Mouse (Mus musculus) adrenal gland, adult 18-20 months (tissue): ENCODE data around the gene Dicer1. TPM values are rescaled to one million over a fixed set of nuclear protein-coding genes. Genes with fewer than 3 reads are reported as not detected.

ENCODE experiments used
- DNase-seq, 2 experiments: peaks; one replicate each; pipeline ENCODE4 v3.0.0; 2021 to 2022; ENCODE audit warnings: low spot score in 2 of 2
- total RNA-seq, 2 experiments: library from RNA; stranded (reverse); gene quantifications; 1 replicate in 1 of 2; 2 replicates in 1 of 2; pipeline ENCODE4 v1.2.3; 2021

Gene Dicer1
- total RNA-seq, 2 experiments from 2014 or later, result 35.5 to 51.5 TPM

DNA sequence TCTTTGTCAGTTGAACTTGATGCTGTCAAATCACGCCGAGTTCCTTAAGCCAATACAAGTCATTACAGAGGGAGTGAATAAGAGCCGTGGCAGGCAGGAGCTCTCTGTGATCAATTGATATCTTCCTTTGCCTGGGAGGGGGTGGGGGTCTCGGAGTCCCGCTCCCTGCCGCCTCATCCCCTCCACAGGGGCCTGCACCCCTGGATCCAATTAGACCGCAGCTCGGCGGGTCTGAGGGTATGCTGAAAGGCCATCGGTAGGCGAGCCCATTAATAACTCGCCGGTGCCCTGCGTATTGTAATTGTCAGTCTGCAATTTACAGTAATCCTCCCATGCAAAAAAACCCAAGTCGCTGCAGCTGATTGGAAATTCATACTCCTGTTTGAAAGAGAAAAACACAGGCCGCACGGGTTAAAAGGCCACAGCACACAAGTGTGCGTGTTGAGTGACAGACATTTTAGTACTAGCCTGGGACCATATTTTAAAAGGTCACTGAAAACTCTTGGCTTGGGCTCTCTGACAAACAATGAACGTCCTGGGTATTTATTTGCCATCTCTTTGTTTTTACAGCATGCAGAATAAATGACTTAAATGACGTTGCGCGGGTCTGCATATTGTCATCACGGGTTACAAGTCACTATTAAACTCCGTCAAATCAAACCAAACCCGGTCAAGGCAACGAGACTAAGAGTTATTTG is 72.5 kb downstream of the Dicer1 start:
- DNase-seq, result no peak

DNA sequence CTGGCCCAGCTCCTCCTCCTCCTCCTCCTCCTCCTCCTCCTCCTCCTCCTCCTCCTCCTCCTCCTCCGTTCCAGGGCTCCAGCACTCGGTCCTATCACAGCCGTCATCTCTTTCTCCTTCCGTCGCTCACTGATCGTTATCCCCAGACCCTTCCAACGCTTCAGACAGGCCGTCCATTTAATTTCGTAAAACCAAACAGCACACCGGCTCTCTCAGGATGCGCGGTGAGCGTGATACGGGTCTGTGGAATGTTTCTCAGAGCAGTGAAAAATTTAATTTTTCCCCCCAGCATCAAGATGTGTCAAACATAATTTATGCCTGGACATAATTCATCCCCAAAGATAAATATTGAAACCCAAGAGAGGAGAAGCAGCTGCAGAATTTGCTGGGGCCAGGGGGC is 73.3 kb downstream of the Dicer1 start:
- no peak for DNase-seq

DNA sequence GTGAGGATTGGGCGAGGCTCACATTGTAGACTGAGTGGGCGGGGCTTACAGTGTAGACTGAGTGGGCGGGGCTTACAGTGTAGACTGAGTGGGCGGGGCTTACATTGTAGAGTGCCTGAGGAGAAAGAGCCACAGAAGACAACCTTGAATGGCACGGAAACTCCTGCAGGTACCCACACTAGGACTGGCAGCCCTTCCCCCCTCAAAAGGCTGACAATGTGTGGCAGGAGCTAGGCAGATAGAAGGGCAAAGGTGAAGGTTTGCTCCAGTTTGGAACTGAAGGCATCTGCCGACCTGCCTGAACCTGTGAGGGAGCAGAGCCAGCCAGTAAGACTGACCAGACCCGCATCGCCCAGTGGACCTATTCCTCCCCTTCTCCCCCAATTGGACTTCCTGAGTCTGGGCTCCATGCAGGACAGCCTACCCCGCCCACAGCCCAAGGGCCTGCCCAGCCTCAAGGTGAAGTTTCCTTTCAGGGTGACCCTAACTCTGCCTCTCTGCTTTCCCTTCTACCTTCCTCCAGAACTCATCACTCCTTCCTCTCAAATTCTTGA is 74.3 kb downstream of the Dicer1 start:
- no peak for DNase-seq

DNA sequence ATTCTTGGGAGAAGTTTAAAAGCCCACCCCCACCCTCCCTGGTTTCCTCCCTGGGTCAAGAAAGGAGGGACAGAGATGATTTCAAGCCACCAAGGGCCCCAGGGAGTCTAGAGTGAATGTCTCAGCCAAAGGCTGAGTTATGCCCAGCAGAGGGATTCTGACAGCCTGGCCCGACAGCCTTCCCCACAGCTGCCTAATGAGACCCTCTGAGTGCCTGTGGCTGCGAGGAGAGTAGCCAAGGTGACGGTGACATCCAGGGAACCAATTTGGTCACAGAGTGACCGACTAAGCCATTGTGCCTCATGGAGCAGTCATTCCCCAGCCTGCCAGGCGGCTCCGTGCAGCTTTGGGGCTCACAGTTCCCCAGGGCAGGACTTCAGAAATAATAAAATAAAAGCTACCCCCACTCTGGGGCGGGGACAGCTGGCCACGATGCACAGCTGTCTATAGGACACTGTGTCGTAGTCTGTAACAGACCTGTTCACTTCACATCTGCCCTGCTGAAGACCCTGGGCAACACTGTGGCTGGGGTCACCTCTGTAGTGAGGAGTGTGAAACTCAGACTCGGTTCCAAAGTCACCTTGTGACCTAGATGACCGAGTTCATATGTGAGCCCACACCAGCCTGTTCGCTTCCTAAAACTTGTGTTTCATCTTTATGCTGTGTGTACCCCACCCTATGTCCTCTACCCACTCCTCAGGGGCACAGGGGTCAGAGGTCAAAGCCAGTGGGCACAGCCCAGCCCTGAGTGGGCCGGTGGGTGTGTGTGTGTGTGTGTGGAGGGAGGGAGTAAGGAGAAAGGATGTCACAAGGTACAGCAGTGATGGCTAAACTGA is 75.0 kb downstream of the Dicer1 start:
- DNase-seq, result no peak

DNA sequence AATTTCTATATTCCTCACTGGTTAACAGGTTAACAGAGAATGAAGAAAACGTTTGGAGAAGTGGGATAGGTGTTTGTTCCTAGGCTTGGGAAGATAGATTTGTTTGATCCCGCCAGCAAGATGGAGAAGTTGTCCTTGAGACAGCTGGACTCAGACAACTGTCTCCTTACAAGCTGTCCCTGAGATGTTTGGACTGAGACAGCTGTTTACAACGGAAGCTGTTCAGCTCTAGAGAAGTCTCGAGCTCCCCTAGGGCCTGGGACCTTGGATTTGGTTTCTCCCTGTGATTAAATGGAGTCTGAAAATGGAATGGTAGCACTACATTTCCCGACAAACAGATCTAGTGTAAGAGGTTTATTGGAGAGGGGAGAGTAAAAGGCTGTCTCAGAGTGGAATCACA is 78.8 kb downstream of the Dicer1 start:
- no peak for DNase-seq

DNA sequence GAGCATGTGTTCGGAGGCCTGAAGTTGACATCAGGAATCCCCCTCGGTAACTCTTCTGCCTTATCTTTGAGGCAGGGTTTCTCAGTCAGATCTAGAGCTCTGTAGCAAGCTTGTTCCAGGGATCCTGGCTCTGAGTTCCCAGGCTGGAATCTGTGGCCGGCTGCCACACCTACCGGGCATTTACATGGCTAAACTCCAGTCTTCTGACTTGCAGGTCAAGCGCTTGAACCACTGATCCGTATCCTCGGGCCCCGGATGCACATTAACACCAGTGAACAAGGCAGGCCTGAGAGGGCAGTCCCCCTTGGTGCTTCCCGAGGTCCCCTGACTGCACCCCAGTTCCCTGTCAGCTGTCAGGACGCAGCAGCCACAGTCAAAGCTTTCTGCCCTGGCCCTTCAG is 79.3 kb downstream of the Dicer1 start:
- DNase-seq, result no peak

DNA sequence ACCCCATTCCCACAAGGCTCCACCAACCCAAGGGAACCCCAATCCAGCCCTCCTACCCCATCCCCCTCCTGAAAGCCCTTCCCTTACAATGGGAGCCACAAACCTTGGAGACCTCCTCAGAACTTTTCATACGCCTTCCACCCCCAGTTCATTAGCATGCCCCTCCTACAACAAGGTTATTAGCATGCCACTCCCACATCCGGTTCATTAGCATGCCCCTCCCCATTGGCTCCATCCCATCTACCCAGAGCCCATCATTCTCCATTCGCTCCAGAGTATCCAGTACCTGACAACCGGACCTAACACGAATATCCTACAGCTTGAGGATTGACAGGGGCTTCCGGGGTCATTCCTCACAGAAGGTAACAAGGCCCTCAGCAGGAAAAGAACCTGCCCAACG is 83.9 kb downstream of the Dicer1 start:
- DNase-seq, result no peak

DNA sequence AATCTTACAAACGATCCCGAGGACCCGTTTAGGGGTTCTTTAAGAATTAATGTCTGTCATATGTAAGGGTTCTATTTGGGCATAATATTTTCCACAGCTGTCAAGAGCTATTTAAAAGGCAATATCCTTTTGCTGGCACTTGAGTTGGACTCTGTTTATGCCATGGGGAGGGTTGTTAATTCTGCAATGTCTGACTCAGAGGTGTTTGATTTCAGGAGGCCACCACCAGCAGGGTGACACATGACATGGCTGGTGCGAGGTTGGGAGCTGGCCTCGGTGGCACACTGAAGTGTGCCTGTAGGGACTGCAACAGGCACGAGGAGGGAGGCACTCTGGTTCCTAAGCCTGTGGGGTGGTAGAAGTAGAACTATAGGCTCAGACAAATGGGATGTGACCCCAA is 85.8 kb downstream of the Dicer1 start:
- no peak for DNase-seq

DNA sequence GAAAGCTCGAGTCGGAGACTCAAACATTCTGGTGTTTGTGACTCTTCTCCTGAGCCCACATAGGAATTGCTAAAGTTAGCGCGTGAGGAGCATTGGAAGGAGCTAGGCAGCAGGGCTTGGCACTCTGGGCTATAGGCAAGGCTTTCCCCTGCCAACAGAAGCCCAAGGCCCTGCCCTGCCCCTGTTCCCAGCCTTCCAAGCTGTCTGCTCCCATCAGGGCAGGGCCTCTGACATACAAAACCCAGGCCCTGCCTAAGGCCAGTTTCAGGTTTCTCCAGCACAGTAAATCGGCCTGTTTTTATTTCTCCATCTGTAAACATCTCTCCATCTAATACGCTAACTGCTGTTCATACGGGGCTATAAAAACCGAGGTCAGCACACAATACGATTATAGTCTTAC is 86.2 kb downstream of the Dicer1 start:
- no peak for DNase-seq

DNA sequence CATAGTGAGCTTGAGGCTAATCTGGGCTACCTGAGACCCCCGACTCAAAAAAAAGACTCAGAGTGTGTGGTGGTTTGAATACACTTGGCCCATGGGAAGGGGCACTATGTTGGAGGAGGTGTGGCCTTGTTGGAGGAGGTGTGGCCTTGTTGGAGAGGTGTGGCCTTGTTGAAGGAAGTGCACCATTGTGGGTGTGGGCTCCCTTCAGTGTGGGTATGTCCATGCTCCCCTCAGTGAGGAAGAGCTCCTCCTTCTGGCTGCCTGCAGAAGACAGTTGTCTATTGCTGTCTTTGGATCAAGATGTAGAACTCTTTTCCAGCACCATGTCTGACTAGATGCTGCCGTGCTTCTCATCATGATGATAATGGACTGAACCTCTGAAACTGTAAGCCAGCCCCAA is 95.6 kb downstream of the Dicer1 start:
- DNase-seq, result no peak

DNA sequence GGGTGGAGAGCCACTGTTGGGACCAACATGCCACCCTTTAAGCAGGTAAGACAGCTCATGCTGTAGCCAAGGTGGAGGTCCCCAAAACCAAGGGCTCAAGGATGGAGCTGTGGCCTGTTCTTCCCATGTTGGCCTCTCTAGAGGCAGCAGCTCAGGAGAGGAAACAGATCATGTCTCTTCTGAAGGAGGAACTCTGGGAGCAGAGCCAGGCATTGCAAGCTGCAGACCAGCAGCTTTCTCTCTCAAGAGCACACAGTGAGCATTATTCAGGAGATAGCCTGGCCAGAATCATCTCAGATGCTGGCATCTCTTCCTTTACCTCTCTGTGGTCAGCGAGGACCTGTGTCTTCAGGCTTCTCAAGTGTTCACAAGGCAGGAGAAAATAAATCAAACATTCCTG is 96.7 kb downstream of the Dicer1 start:
- no peak for DNase-seq

DNA sequence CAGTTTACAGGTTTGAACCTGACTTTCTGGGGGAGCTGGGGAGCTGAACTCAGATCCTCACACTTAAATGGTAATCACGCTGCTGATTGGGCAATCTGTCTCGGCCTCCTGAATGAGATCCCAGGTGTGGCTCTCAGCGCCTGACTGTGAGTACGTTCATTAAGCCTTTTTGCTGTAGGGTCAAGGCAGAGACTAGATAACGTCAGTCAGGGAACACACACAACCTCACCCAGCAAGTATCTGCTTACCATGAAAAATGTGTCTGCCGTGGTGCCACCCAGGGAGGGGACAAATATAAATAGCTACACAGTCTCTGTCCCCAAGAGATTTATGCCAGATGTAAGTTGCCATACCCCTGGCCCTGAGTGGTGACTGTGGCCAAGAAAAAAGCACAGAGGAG is 99.7 kb downstream of the Dicer1 start:
- no peak for DNase-seq

DNA sequence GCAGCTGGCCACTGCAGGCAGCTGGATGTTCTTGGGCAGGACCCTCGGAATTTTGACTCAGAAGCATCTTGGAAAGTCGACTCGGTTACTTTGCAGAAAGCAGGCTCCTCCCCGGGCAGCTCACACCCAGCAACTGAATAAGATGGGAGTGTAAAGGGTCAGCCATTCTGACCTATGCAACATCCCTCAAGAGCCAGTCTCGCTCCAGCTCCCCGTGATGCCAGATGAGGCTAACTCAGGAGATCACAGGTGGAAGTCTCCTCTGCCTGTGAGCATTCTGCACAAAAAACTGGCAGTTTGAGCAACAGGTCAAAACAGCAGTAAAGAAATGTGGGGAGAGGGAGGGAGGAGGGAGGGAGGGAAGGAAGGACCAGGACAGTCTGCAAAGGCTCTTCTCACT is 100.5 kb downstream of the Dicer1 start:
- no peak for DNase-seq

DNA sequence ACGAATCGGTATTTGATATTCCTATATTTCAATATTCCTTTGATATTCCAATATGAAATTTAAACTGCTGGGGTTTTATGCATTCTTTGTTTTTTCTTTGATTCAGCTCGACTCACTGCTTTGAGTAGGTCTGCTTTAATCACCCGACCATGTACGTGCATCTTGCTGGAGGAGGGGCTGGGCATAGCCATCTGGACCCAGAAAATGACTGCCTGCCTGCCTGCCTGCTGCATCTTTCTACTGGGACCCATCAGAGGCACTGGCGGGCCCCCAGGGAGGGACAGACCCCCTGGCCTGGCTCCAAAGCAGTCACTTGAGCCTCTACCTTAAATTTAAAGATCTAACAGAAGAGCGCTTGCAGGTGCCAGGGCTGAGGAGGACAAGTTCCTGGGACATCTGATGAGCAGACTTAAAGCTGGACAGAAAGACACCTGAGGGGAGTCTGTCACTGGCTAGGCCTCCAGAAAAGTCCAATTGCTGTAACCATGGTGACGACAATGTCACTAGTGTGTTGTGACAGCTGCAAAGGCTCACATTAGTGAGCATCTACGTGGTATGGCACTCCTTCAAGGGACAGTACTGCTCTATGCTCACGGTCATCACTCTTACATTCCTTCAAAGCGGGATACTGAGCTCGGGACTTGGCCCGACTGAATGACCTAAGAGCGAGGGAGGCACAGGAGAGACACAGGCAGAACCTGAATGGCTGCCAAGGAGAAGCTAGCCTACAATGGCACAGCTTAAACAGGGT is 101.1 kb downstream of the Dicer1 start:
- no peak for DNase-seq

DNA sequence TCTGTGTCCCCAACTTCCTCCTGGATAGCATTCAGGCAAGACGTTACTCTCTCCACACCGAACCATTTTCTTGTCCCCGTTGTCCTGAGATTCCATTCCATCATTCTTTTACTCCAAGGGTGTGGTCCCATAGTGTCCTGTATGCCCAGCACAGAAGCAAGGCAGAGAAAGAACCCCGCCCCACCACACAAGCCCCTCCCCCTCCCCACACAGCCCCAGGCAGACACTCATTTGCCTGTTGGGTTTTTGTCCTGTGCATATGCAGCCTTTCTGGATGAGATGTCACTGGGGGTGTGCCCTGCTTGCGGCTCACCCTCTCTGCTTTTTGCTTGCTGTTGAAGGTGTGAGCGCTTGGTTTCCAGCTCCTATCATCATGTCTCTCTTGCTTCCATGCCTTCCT is 103.4 kb downstream of the Dicer1 start:
- DNase-seq, result no peak

DNA sequence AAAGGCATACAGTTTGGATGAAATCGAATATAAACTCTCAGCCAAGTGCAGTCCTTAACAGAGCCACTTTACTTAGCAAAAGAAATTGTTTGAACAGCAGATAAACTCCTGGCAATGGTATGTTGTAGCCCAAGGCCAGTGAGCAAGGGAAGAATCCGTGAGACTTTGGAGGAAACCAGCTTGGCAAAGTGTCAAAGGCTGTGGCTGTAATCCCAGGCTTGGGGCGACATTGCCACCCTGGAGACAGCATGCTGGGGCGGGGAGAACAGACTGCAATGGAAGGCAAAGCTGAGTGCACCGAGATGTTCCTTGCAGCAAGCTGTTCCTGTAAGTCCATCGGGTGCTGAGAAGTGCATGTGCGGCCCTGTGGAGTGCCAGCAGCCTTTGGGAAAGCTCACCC is 109.4 kb downstream of the Dicer1 start:
- peak; percentile 19 to 29 for DNase-seq

DNA sequence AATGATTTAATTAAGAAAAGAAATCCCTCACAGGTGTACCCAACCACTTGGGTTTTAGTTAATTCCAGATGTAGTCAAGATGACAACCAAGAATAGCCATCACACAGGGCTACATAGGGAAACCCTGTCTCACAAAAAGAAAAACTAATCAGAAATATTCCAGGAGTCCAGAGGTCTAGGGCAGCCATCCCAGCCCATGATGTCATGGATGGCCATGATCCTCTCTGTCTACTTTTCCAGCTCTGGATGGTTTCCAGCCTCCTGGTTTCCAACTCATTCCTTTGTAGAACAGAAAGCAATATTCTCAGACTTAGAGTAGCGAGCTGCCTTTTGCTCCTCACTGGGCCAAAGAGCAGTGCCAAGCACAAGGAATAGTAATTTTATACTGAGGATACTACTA is 110.8 kb downstream of the Dicer1 start:
- peak in 1 of 2 experiments; percentile 23 for DNase-seq

DNA sequence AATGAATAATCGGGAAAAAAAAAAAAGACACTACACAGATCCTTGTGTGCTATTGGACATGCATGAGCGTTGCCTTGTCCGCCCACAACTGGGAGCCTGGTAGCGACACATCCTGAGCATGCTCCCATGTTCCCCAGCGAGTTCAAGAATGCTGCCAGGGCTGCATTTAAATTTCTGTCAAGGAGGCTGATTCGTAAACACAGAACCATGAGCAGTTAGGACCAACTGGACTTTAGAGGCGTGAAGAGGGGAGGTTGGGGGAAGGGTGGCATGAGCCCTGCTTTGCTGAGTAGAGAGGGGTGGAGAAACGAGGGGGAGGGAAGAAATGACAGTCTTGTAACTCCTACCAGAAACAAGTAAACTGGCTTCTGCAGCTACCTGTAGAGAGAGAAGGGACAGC is 113.6 kb downstream of the Dicer1 start:
- DNase-seq, result no peak
